Mouse (Mus musculus) left cerebral cortex, postnatal 14 days (tissue): ENCODE data around the gene Grn. TPM values are rescaled to one million over a fixed set of nuclear protein-coding genes. Genes with fewer than 3 reads are reported as not detected.
A peak's percentile ranks its signal among the peaks of the same experiment; 100 is the strongest.

Experiments used
- DNase-seq, 2 experiments: peaks; one replicate each; pipeline ENCODE4 v3.0.0; 2021 to 2022; ENCODE audit warnings: low spot score in 2 of 2, mixed read lengths in 1 of 2
- intact Hi-C: fragments of 180-260 bp; cut with DNase I; formaldehyde crosslinking; loops from one replicate; pipeline ENCODE4 v1.15.1; 2025
- total RNA-seq, 2 experiments: library from RNA; stranded (reverse); gene quantifications; 2 replicates each; pipeline ENCODE4 v1.2.3; 2021

Gene Grn
- total RNA-seq, 2 experiments from 2014 or later = 74.3 to 78.5 TPM

DNA sequence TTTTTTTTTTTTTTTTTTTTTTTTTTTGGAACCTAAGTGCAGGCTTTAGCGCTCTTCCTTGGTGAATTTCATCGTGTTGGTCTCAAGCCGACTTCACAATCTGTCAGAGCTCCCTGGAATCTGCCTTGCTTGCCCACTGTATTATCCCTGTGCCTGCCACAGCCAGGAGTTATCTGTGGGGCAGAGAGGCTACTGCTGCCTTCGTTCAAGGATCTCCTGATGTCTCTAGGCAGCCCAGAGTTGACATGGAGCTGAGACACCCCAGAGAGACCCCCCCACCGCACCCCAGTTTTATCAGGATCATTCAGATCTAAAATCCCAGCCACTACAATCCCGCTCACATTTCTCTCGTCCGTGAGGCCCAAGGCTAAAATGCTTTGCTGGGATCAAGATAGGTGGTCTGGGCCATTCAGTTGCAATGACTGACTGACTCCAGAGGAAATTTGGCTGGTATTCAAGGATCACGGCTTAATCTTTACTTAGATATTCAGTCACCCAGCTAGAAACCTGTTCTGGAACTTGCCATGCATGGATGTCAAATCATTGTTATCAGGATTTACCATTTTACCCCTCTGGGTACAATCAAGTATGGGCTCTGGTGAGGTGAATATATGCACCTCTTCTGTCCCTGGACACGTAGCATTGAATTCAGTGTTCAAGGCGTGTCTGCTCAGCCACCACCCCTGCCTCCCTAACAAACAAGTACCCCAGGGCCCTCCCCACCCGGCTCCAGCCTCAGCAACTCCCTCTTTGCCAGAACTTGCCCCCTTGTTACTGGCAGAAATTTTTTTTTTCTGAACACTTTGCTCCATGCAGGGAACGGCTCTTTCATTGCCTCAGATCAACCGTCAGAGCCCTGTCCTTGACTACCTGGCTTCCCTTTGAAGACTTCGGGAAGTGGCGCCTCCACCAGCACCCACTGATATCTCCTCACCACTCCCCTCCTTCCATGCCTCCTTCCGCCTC lies 19.2 kb downstream of the Grn start:
- DNase-seq = peak in 1 of 2 experiments; percentile 55
- intact Hi-C loops = loop anchor here (5.0 kb wide), 1 partner anchor 203 kb away; no protein-coding TSS in a partner anchor

DNA sequence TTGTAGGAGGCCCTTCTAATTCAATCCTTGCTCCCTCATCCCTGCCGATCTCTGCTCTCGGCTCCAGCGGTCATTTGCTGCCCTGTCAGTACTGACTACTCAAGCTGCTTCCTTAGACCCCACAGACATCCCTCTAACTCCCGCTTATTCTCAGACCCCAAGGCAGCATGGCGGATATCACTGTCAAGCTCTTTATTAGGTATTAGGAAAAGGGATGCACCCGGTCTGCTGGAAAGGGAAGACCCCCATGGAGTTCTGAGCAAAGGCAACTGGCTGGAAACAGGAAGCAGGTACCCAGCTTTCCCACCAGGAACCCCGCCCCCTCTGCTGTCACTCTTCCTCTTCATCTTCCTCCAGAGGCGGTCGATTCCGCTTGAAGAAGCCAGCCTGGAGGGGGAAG lies 23.0 kb downstream of the Grn start:
- no peak for DNase-seq
- intact Hi-C loops = no loop called here

DNA sequence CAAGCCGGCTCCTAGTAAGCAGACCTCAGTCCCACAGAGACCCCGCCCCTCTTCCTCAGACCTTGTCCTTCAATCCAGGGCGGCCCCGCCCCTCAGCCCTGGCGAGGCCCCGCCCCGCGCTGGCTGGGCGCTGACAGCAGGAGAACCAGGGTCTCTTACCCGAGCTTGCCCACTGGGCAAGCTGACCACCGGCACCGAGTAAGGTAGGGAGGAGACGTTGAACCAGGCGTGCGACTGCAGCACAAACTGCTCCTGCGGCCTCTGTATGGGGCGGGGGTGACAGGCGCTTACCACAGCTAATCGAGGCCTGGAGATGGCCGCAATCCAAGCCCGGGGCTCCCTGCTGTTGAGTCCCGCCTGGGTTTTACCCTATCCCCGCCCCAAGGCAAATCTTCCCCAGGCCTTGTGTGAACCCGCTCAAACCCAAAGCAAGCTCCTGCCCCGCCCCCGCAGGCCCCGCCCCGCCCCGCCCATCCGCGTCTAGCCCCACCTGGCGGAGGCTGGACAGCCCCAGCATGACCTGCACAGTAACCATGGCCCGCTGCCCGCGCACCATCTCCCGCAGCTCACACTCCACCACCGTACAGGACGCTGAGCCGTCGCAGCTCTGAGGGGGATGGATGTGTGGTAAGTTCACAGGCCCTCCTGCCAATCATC lies 25.8 kb downstream of the Grn start:
- intact Hi-C loops = no loop called here
- peak in 1 of 2 experiments; percentile 54 for DNase-seq

DNA sequence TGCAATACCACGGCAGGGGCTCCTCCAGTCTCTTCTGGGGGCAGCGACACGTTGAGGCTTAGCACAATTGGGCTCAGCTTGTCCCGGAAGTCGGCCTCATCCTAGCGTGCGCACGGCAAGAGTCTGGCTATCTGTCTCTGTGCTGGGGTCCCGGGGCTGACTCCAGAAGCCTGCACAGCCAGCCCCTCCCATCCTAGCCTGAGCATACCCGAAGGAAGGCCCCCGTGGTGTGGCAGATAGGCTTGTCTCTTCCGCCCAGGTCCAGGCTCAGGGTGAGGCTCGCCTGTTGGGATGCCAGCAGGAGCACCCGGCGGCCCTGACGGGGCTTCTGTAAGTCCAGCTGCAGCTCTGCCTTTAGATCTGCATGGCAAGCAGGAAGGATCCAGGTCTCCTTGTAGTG lies 30.4 kb downstream of the Grn start:
- intact Hi-C loops = no loop called here
- no peak for DNase-seq

DNA sequence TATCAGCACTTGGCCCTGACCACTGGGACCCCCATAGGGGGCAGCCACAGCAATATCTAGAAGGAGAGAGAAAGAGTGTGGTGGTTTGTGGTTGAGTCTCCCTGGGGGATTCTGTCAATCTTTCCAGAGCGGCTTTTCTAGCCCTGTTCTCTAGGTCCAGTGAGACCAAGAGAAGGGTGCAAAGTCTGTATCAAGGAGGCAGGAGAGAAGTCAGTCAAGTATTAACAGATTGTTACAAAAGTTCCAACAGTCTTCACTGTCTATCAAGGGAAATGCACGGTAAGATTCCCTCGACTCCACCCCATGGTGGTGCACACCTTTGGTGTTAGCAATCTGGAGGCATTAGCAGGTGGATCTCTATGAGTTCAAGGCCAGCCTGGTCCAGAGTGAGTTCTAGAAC lies 31.6 kb downstream of the Grn start:
- intact Hi-C loops = no loop called here
- no peak for DNase-seq

DNA sequence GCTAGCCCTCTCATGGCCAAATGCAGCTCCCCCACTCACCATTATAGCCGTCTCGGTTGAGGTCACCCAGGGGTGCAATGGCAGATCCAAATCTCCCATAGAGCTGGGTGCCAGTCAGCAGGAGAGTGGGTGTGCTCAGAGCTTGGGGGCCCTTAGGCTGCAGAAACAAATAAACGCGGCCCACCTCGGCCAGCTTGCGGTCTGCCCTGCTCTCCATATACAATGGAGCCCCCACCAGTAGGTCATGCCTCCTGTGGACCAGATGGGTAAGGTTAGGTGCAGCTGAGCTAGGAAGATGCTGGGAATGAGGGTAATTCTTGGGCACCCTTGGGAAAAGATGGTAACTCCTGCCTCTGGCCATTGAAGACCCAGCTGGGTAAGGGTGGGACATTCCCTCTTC lies 34.8 kb downstream of the Grn start:
- intact Hi-C loops = no loop called here
- DNase-seq = no peak

DNA sequence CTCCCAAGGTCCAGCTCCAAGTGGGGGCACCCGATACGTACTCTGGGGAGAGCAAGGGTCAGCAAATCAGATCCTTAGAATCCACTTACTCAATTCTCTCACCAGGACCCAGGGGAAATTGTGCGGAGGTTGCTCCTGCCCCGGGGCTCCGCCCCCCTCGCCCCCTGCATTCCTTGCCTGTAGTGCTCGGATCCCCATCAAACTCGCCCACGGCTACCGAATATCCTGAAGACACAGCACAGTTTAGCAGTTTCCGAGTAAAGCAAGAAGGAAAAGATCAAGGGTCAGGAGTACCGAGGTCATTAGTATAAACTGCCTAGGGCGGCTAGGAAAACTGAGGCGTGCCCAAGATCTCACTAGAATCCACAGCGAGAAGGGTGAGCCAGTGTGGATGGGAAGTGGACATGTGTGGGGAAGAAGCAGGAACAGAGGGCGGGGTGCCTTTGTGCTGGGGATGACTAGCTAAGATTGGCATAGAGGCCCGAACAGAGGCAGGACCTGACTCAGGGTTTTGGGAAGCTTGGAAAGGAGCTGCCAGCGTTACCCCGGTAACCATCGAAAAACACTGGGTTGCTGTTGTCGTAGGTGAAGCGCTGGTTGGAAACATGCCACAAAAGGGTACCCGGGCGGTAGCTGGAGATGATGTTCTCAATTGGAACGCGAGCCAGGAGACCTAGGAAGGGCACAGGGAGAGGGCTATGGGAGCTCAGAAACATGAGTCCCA lies 35.8 kb downstream of the Grn start:
- DNase-seq = peak; percentile 67 to 88
- intact Hi-C loops = no loop called here

DNA sequence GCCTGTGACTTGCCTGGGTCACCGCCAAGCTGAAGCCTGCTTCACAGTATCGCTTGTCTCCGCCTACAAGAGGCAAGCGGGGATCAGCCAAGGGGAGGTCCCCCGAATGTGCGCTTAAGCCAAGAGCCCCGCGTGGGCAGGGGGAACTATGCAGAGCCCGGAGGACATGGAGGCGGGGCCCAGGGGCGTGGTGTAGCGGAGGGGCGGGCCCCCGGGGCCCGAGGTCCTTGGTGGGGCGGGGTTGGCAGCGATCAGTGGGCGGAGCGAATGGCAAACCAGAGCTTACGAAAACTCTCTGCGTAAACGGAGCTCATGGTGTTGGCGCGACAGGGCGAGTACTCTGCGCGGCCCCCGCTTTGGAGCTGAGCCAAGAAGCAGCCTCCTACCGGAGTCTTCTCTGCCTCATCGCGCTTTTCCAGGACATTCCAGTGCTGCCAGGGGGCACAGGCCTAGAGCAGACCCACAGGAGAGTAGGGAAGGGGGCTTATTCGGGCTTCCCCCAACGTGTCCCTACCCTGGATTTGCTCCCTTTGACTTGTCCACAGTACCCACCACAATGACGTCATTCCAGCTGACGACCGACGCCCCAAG lies 37.0 kb downstream of the Grn start:
- intact Hi-C loops = no loop called here
- peak; percentile 91 to 97 for DNase-seq

DNA sequence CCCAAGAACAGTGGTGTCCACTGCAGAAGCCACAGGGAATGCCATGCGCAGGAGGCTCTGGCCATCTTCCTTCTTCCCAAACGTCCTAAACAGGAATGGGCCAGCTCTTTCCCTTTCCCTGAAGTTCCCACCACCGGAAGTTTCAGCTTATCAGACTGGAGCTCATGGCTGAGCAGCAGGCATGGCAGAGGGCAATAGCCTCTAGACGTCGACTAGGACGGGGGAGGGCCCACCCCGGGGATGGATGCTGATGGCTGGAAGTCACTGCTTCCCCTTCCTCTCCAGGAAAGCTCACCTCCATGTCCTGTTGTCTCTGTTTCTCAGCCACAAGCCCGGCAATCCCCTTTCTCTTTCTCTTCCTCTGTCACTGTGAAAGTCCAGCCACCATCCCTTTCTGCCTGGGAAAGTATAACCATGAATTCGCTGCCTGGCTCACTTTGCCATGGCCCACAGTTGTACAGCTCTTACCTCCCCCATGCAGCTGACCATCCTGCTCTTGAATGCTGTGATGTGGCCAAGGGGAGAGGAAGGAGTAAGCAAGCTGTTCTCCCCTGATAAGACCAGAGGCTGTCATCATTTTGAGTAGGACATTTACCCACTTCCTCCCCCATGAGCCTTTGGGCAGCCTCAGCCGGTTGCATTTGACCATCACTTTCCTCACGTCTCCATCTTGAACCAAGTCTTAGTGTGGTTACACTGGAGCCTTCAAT lies 39.7 kb downstream of the Grn start, which contains the start of gene Itga2b:
TSS of gene Itga2b (minus strand) at position 475 of the 710 bp plus-strand sequence.
- intact Hi-C loops = no loop called here
- DNase-seq = no peak

DNA sequence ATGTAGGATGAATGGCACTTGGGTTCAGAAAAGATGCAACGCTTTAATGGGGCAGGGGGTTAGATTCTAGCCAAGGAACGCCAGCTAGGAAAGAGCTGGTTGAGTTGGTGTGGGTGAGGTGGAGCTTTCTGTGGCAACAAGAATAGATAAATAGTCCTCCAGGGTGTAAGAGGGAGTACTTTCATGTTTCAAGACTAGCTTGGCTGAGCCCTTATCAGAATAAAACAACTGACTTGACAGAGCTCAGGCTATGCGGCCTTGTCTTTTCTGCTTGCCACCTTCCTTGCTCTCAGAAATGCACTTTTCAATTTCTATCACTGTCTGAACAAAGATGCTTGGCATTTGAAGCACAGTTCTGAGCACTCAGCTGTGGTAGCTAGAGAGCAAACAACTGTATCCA lies 44.9 kb downstream of the Grn start:
- intact Hi-C loops = no loop called here
- no peak for DNase-seq

DNA sequence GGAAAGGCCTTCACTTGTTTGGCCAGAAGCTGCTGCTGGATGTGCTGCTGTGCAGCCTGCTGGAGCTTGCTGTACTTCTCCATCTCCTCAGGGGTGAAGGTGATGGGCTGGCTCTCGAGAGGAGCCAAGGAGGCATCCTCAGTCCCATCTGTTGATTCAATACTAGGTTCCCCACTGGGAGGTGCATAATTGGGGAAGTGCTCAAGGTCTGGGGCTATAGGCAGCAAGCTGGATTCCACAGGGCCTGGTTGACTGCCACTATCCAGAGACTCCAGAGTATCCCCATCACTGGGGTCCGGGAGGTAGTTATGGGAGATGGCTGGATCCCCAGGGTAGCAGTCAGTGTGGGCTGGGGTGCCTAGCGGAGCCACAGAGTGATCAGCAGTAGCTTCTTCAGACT lies 48.6 kb downstream of the Grn start:
- intact Hi-C loops = no loop called here
- DNase-seq = no peak

DNA sequence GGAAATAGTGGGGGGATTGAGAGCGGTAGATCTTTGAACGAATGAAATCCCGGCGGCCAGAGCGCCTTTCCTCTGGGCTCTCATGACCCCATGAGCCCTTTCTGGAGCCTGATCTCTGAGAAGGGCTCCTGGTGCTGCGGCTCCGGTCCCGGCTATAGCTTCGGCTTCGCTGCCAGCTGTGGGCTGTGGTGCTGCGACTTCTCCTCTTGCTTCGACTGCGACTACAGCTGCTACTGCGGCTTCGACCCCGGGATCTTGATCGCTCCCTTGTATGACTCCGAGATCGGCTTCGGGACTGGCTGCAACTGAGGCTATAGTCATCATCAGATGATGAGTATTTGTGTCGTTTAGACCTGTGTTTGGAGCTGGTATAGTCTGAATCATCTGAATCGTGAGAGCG lies 49.5 kb downstream of the Grn start:
- intact Hi-C loops = no loop called here
- DNase-seq = no peak

DNA sequence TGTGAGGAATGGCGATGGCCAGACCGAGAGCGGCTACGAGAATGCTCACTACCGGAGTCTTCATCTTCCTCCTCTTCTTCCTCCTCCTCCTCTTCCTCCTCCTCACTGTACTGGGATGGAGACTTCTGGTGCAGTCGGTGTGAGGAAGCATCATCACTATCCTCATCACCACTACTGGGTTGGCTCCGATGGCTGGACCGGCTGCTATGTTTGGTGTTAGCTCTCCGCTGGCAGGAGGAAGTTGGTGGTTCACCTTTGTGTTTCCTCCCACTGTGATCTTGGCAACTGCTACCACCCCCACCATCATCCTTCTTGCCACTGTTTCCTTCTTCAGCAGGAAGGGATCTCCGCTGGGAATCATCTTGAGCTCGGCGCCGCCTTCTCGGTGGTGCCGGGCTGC lies 50.0 kb downstream of the Grn start:
- intact Hi-C loops = no loop called here

DNA sequence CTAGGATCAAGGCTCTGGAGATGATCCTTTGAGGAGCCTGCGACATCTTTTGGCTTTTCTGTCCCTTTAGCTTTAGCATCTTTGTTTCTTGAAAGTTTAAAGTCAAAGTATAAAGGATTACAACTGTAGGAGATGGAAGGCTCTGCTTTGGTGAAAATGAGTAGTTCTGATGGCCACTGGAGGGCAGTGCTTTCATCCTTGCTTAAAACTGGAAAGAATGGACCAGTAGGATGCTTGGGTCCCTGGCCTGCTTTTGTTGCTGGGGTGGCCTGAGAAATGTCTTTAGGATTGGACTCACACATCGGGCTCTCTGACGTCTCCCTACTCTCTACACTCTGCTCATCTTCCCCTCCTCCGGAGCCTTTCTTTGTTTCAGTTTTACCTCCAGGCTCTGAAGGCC lies 50.8 kb downstream of the Grn start:
- intact Hi-C loops = no loop called here
- DNase-seq = no peak

More for the DNA sequence above, 50.0 kb downstream of the Grn start:
- DNase-seq = no peak

DNA sequence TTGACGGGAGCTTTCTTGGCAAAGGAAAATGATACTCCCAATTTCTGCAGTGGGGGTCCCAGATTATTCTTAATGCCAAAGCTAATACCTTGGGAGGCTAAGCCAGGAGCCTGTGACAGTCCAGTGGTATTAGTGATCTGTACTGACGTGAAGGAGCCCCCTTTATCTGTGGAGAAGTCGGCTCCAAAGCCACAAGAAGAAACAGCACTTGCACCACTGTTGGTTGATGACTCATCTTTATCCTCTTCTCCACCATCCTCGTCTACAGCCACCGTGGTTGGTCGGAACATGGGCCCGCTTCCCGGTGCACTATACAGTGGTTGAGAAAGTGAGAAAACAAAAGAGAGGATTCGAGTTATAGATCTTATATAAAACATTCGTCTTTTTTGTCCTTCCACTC lies 51.7 kb downstream of the Grn start:
- intact Hi-C loops = no loop called here
- DNase-seq = no peak
